Mouse (Mus musculus) sigmoid colon, adult 10 weeks (tissue): ENCODE data around the gene Rpp25. TPM values are rescaled to one million over a fixed set of nuclear protein-coding genes. Genes with fewer than 3 reads are reported as not detected.

Experiments used
- polyA plus RNA-seq: library from polyadenylated mRNA; stranded (reverse); fragments of 350-450 nt; fragmentation: Illumina TruSeq; extraction: RNeasy Lipid Tissue Mini Kit (QIAGEN cat#74804); gene quantifications from one replicate; pipeline ENCODE4 v1.2.3, GENCODE M21; 2014; ENCODE audit warnings: low read depth, low replicate concordance

Gene Rpp25
- polyA plus RNA-seq, result not detected

GRCm38 (mm10) chr9:57503622-57504380, at the start of gene Rpp25:
TSS of gene Rpp25 (plus strand) at chr9:57504026.

DNA sequence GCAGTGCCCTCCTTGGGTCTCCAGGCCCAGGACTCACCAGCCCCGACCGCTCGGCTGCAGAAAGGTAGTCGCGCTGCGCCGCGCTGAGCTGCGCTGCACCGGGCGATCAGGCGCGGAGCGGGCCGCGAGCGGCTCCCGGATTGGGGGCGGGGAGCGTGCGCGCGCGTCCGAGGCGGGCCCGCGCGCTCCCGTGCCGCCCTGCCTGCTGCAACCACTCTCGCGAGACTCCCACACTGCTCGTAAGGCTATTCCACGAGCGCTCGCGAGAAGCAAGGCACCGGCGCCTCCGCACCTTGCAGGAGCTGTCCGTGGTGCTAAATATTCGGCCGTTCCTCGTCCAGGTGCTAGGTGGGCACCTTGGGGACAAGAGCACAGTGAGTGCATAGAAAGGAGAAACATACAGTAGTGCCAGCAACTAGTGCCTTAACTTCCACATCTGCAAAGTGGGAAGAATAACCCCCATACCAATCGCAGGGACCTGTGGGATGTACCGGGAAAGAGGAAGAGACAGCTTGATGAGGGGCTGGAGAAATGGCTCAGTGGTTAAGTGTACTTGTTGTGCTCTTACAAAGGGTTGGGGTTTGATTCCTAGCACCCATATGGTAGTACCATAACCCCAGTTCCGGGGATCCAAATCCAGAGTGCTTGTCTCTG, 35.8 kb upstream of the Rpp25 start, which contains the start of gene Scamp5:
Gene Scamp5, minus strand, starts transcription at position 165 of the 654 bp plus-strand sequence.

GRCm38 (mm10) chr9:57521056-57521911, 17.5 kb downstream of the Rpp25 start, which contains the start of gene Cox5a:
TSS of gene Cox5a (plus strand) at chr9:57521274.

DNA sequence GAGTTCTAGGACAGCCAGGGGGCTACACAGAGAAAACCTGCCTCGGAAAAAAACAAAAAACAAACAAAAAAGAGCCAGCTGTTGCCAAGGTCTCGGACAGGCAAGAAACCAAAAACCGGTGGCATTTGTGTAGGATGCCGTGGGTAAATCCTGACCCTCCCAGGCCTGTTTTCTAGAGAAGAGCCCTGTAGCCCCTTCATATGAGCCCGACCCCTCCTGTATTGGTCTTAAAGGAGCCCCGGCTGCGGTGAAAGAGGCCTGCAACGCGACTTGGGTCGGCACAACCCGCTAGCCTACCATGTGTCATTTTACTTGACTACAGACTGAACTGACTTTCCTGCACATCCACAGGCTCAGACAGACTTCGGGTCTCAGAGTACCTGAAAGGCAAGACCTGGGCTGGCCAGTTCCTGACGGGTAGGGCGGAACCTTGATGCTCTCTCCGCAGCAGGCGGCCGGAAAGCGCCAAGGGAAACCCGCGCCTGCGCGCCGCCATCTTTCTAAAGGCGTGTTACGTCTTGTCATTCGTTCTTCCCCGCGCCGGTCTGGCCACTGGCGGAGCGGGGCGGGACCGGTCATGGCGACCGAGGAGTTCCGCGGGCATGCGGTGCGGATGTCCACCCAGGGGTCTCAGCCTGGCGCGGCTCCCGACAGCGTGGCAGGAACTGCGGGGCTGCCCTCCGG, 33.4 kb downstream of the Rpp25 start, which contains the start of gene Fam219b:
Gene Fam219b, plus strand, starts transcription at position 485 of the 684 bp plus-strand sequence.

GRCm38 (mm10) chr9:57552139-57552887, 48.5 kb downstream of the Rpp25 start, which contains the start of gene Mpi:
TSS of gene Mpi (minus strand) at chr9:57552763.

Other genes starting within 250 kb of the Rpp25 start
- 0.54 TPM for gene 1700017B05Rik, start 241.4 kb upstream of the Rpp25 start, polyA plus RNA-seq
- gene Ppcdc, start 63.9 kb upstream of the Rpp25 start, polyA plus RNA-seq, result 10.9 TPM
- gene Scamp5, start 36.0 kb upstream of the Rpp25 start, polyA plus RNA-seq, result 13.2 TPM
- 1,010 TPM for gene Cox5a, start 17.2 kb downstream of the Rpp25 start, polyA plus RNA-seq
- 5.0 TPM for gene Fam219b, start 33.5 kb downstream of the Rpp25 start, polyA plus RNA-seq
- gene Mpi, start 48.7 kb downstream of the Rpp25 start, polyA plus RNA-seq, result 22.1 TPM
- gene Scamp2, start 56.9 kb downstream of the Rpp25 start, polyA plus RNA-seq, result 41.6 TPM
- gene Ulk3, start 85.4 kb downstream of the Rpp25 start, polyA plus RNA-seq, result 9.9 TPM
- gene Cplx3, start 102.3 kb downstream of the Rpp25 start, polyA plus RNA-seq, result not detected
- gene Lman1l, start 116.7 kb downstream of the Rpp25 start, polyA plus RNA-seq, result not detected
- gene Csk, start 149.6 kb downstream of the Rpp25 start, polyA plus RNA-seq, result 5.5 TPM
- gene Cyp1a2, start 179.7 kb downstream of the Rpp25 start, polyA plus RNA-seq, result not detected
- gene Cyp1a1, start 183.9 kb downstream of the Rpp25 start, polyA plus RNA-seq, result not detected
- gene Edc3, start 204.5 kb downstream of the Rpp25 start, polyA plus RNA-seq, result 5.5 TPM